Mouse (Mus musculus) layer of hippocampus, adult 9-11 months (tissue): ENCODE measurements at regions not wholly inside any gene's neighbourhood (a gene's known extent, or its start where the extent isn't known, plus 50 kb on each side); places are given as distances from the start of the nearest gene placed in this dataset.
A peak's percentile ranks its signal among the peaks of the same experiment; 100 is the strongest.
"Not testable (repeated sequence)": the region's sequence is repeated elsewhere in the genome, so short reads cannot be mapped to it uniquely, and the experiment has no call there.

ENCODE experiments used
- DNase-seq: peaks from one replicate; pipeline ENCODE4 v3.0.0; 2022

DNA sequence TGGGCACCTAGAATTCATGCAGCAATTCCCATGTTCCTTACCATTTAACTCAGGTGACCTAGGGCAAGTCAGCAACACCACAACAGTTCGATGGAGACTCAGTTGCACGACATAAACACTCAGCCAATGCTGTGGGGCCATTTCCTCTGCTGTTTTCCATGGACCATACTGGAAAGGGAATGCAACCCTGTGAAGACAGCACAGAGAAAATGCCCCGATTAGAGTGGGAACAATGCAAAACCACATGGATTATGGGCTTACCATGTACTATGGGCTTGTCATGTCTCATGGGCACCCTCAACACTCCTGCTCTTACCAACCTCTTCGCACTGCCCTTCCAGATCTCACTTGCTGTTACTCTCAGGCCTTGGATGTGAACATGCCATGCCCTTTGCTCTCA lies 207.6 kb downstream of the Snurf start:
- not testable (repeated sequence) for DNase-seq

DNA sequence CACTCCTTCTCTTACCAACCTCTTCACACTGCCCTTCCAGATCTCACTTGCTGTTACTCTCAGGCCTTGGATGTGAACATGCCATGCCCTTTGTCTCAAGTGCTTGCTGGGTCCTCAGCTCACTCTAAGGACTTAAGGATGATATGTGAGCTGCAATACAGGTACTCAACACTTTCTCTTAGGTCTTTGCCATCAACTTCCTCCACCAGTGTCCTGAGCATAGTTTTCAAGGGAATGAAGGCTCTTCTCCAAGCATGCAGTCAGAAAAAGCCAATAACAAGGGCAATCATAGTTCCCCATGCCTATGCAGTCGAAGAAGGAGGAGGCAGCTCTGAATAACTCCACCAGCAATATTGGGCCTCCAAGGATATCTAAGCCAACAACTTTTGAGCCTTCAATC lies 235.1 kb downstream of the Snurf start:
- DNase-seq = peak; percentile 3

- peak; percentile 12 for DNase-seq
Measured at GRCm38 (mm10) chr7:59768641-59769040, 236.2 kb downstream of the Snurf start.

GRCm38 (mm10) chr7:59767325-59767724 lies 237.5 kb downstream of the Snurf start:
- peak; percentile 1 for DNase-seq
